Mouse (Mus musculus): ENCODE data around the gene Hrasls. TPM values are rescaled to one million over a fixed set of nuclear protein-coding genes. Genes with fewer than 3 reads are reported as not detected.

Hrasls gene
- 1.4 and 1.9 TPM in 2 replicates for polyA plus RNA-seq (2014; fragmentation: Nextera tagmentation; extraction: Ambion mirVana)

- peak within 1 kb of the TSS; percentile 45 for H3K4me3 ChIP-seq (ENCODE audit: low read depth, low read length)
- ATAC-seq (replicated peaks; ENCODE audit: insufficient number of reproducible peaks, low FRiP score, low TSS enrichment, low read depth), result peak; percentile 77
- WGBS, result 3% methylated on average over 39 of the region's 39 CpGs
Measured at GRCm38 (mm10) chr16:29209605-29210411, at the start of gene Hrasls. Gene Hrasls (plus strand): TSS chr16:29209695.

GRCm38 (mm10) chr16:29162271-29162670 lies 47.2 kb upstream of the Hrasls start:
- no peaks in the 10 kb centered on the region for H3K36me3 ChIP-seq (replicated peaks; ENCODE audit: control insufficient read depth, insufficient read depth, low read depth, low read length)
- no peaks in the 10 kb centered on the region for H3K9me3 ChIP-seq (replicated peaks; ENCODE audit: control insufficient read depth, low read length)
- no peak overlapping the region for H3K4me2 ChIP-seq (ENCODE audit: low read depth, low read length)
- no peaks in the 10 kb centered on the region for H3K27me3 ChIP-seq (ENCODE audit: control insufficient read depth, insufficient read depth, low read length)
- ATAC-seq (replicated peaks; ENCODE audit: insufficient number of reproducible peaks, low FRiP score, low TSS enrichment, low read depth) (no peak), DNase-seq (ENCODE audit: low spot score) (no peak)
- H3K27ac ChIP-seq (replicated peaks; ENCODE audit: low read depth, low read length), result no peak overlapping the region
- WGBS, result 88% methylated on average over 4 of the region's 4 CpGs
- H3K9ac ChIP-seq (replicated peaks; ENCODE audit: low read length), result no peak overlapping the region
- no peaks in the 10 kb centered on the region for H3K4me1 ChIP-seq (ENCODE audit: control insufficient read depth, insufficient read depth, low read length)
- H3K4me3 ChIP-seq (ENCODE audit: low read depth, low read length), result no peak overlapping the region

More at GRCm38 (mm10) chr16:29209605-29210411, at the start of gene Hrasls:
- Histone ChIP-seq H3K27me3 (ENCODE audit: control insufficient read depth, insufficient read depth, low read length) (no peaks in the 10 kb centered on the region), H3K4me1 (ENCODE audit: control insufficient read depth, insufficient read depth, low read length) (no peaks in the 10 kb centered on the region), H3K9ac (replicated peaks; ENCODE audit: low read length) (peak within 1 kb of the TSS; percentile 67), H3K27ac (replicated peaks; ENCODE audit: low read depth, low read length) (no peak within 1 kb of the TSS), H3K36me3 (replicated peaks; ENCODE audit: control insufficient read depth, insufficient read depth, low read depth, low read length) (no peaks in the 10 kb centered on the region), H3K9me3 (replicated peaks; ENCODE audit: control insufficient read depth, low read length) (no peaks in the 10 kb centered on the region), H3K4me2 (ENCODE audit: low read depth, low read length) (peak within 1 kb of the TSS; percentile 94)
- peak; percentile 61 for DNase-seq (ENCODE audit: low spot score)

GRCm38 (mm10) chr16:29167051-29167450 lies 42.4 kb upstream of the Hrasls start:
- 52% methylated on average over 4 of the region's 4 CpGs for WGBS
- H3K27me3 ChIP-seq (ENCODE audit: control insufficient read depth, insufficient read depth, low read length), result no peaks in the 10 kb centered on the region

DNA sequence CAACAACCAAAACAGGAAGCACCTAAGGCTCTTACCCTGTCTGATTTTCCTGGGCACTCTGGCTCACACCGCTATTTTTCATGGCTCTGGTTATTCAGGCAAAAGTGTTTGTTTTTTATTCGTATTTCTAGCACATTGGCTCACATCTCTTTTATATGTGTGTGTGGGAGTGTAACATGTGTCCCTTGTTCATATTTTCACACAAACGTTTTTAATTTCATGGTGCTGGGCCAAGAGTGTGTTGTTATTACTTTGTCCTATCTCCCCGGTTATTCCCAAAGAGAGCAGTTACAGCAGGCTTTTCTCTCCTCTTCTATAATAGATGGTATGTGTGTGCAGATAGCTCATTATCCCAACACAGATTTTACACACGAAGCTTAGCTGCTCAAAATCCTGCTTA lies 37.8 kb upstream of the Hrasls start:
- H3K9me3 ChIP-seq (replicated peaks; ENCODE audit: control insufficient read depth, low read length), result no peaks in the 10 kb centered on the region
- H3K27me3 ChIP-seq (ENCODE audit: control insufficient read depth, insufficient read depth, low read length), result no peaks in the 10 kb centered on the region
- H3K27ac ChIP-seq (replicated peaks; ENCODE audit: low read depth, low read length), result no peak overlapping the region
- DNase-seq (ENCODE audit: low spot score) (no peak), ATAC-seq (replicated peaks; ENCODE audit: insufficient number of reproducible peaks, low FRiP score, low TSS enrichment, low read depth) (no peak)
- H3K4me3 ChIP-seq (ENCODE audit: low read depth, low read length), result no peak overlapping the region
- no peak overlapping the region for H3K4me2 ChIP-seq (ENCODE audit: low read depth, low read length)
- no peak overlapping the region for H3K9ac ChIP-seq (replicated peaks; ENCODE audit: low read length)
- H3K36me3 ChIP-seq (replicated peaks; ENCODE audit: control insufficient read depth, insufficient read depth, low read depth, low read length), result no peaks in the 10 kb centered on the region
- no peaks in the 10 kb centered on the region for H3K4me1 ChIP-seq (ENCODE audit: control insufficient read depth, insufficient read depth, low read length)
- WGBS, result 84% methylated on average over 5 of the region's 5 CpGs

More at GRCm38 (mm10) chr16:29167051-29167450, 42.4 kb upstream of the Hrasls start:
- ATAC-seq (replicated peaks; ENCODE audit: insufficient number of reproducible peaks, low FRiP score, low TSS enrichment, low read depth) (no peak), DNase-seq (ENCODE audit: low spot score) (peak; percentile 33)
- H3K4me1 ChIP-seq (ENCODE audit: control insufficient read depth, insufficient read depth, low read length), result no peaks in the 10 kb centered on the region
- H3K27ac ChIP-seq (replicated peaks; ENCODE audit: low read depth, low read length), result no peak overlapping the region
- no peak overlapping the region for H3K4me3 ChIP-seq (ENCODE audit: low read depth, low read length)
- H3K4me2 ChIP-seq (ENCODE audit: low read depth, low read length), result no peak overlapping the region
- H3K36me3 ChIP-seq (replicated peaks; ENCODE audit: control insufficient read depth, insufficient read depth, low read depth, low read length), result no peaks in the 10 kb centered on the region
- H3K9me3 ChIP-seq (replicated peaks; ENCODE audit: control insufficient read depth, low read length), result no peaks in the 10 kb centered on the region
- H3K9ac ChIP-seq (replicated peaks; ENCODE audit: low read length), result no peak overlapping the region

GRCm38 (mm10) chr16:29173201-29173600 lies 36.3 kb upstream of the Hrasls start:
- no peak for DNase-seq (ENCODE audit: low spot score)
- no peak overlapping the region for H3K27ac ChIP-seq (replicated peaks; ENCODE audit: low read depth, low read length)
- no peak overlapping the region for H3K4me2 ChIP-seq (ENCODE audit: low read depth, low read length)
- H3K4me3 ChIP-seq (ENCODE audit: low read depth, low read length), result no peak overlapping the region
- no peaks in the 10 kb centered on the region for H3K36me3 ChIP-seq (replicated peaks; ENCODE audit: control insufficient read depth, insufficient read depth, low read depth, low read length)
- H3K4me1 ChIP-seq (ENCODE audit: control insufficient read depth, insufficient read depth, low read length), result no peaks in the 10 kb centered on the region
- no peaks in the 10 kb centered on the region for H3K27me3 ChIP-seq (ENCODE audit: control insufficient read depth, insufficient read depth, low read length)
- ATAC-seq (replicated peaks; ENCODE audit: insufficient number of reproducible peaks, low FRiP score, low TSS enrichment, low read depth), result no peak
- WGBS, result 95% methylated on average over 2 of the region's 2 CpGs
- no peak overlapping the region for H3K9ac ChIP-seq (replicated peaks; ENCODE audit: low read length)
- H3K9me3 ChIP-seq (replicated peaks; ENCODE audit: control insufficient read depth, low read length), result no peaks in the 10 kb centered on the region

DNA sequence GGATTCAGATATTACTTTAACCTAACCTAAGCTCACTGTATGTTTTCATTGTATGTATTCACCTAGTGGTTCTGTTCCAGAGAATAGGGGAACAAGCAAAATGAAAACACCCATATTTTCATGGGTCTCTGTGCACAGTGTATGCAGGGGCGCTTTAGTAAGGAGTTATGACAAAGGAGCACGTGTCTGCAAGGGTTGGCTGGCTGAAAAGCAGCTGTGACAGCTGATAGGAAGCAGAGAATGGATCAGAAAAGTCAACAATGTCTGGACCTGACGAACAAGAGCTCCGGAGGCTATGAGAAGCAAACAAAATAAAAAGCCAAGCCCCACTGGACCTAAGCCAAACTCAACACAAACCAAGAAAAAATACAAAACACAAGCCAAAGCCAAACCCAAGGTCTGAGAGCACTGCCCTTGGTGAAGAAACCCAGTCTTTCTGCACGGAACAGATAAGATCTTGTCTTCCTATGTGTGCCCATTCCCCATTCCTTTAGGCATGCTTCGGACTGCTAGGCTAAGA lies 34.6 kb upstream of the Hrasls start:
- H3K4me3 ChIP-seq (ENCODE audit: low read depth, low read length), result no peak overlapping the region
- no peaks in the 10 kb centered on the region for H3K27me3 ChIP-seq (ENCODE audit: control insufficient read depth, insufficient read depth, low read length)
- no peak overlapping the region for H3K9ac ChIP-seq (replicated peaks; ENCODE audit: low read length)
- ATAC-seq (replicated peaks; ENCODE audit: insufficient number of reproducible peaks, low FRiP score, low TSS enrichment, low read depth) (no peak; the same call in 1 of the 2 replicates), DNase-seq (ENCODE audit: low spot score) (no peak)
- H3K27ac ChIP-seq (replicated peaks; ENCODE audit: low read depth, low read length), result no peak overlapping the region
- H3K4me2 ChIP-seq (ENCODE audit: low read depth, low read length), result no peak overlapping the region
- WGBS, result 68% methylated on average over 6 of the region's 6 CpGs
- no peaks in the 10 kb centered on the region for H3K36me3 ChIP-seq (replicated peaks; ENCODE audit: control insufficient read depth, insufficient read depth, low read depth, low read length)
- H3K9me3 ChIP-seq (replicated peaks; ENCODE audit: control insufficient read depth, low read length), result no peaks in the 10 kb centered on the region
- no peaks in the 10 kb centered on the region for H3K4me1 ChIP-seq (ENCODE audit: control insufficient read depth, insufficient read depth, low read length)

DNA sequence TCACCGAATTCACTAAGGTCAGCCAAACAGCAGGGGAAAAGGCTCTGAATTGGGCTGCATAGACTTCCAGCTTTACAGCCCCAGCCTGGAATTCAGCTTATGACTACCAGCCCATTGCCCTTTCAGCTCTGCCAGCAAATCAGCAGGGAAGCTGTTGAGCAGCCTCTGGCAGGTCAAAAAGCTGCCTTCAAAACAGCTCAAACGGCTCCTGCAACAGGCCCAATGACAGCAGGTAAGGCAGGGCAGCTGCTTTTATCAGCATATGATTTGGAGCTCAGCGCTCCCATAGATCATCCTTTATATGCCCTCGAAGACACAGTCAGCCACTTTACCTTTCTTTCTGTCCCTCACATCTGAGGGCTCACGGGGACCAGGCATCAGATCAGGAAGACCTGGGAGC lies 16.6 kb upstream of the Hrasls start:
- DNase-seq (ENCODE audit: low spot score) (no peak), ATAC-seq (replicated peaks; ENCODE audit: insufficient number of reproducible peaks, low FRiP score, low TSS enrichment, low read depth) (no peak)
- Histone ChIP-seq H3K27me3 (ENCODE audit: control insufficient read depth, insufficient read depth, low read length) (no peaks in the 10 kb centered on the region), H3K27ac (replicated peaks; ENCODE audit: low read depth, low read length) (no peak overlapping the region), H3K9me3 (replicated peaks; ENCODE audit: control insufficient read depth, low read length) (no peaks in the 10 kb centered on the region), H3K4me1 (ENCODE audit: control insufficient read depth, insufficient read depth, low read length) (no peaks in the 10 kb centered on the region; the same call in 1 of the 2 replicates), H3K9ac (replicated peaks; ENCODE audit: low read length) (no peak overlapping the region), H3K4me3 (ENCODE audit: low read depth, low read length) (no peak overlapping the region), H3K4me2 (ENCODE audit: low read depth, low read length) (no peak overlapping the region), H3K36me3 (replicated peaks; ENCODE audit: control insufficient read depth, insufficient read depth, low read depth, low read length) (no peaks in the 10 kb centered on the region)
- 39% methylated on average over 5 of the region's 5 CpGs for whole genome bisulfite sequencing

DNA sequence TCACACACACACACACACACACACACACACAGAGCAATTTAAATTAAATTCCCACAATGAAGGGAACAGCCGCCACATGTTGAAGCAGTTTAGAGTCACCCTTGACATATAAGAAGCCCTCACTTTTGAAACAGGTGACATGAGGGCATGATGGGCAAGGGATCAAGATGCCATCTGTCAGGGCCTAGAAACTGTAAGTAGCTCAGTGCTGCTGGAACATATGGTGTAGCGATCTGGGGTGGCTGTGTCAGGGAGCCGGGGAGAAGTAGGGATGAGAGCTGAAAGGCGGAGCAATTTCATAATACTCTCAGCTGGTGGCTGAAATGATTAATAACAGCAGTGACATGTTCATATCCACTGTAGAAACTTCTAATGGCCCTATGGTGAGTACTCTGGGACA lies 15.5 kb upstream of the Hrasls start:
- Histone ChIP-seq H3K4me3 (ENCODE audit: low read depth, low read length) (no peak overlapping the region), H3K36me3 (replicated peaks; ENCODE audit: control insufficient read depth, insufficient read depth, low read depth, low read length) (no peaks in the 10 kb centered on the region), H3K4me1 (ENCODE audit: control insufficient read depth, insufficient read depth, low read length) (no peaks in the 10 kb centered on the region; the same call in 1 of the 2 replicates), H3K4me2 (ENCODE audit: low read depth, low read length) (no peak overlapping the region), H3K9me3 (replicated peaks; ENCODE audit: control insufficient read depth, low read length) (no peaks in the 10 kb centered on the region), H3K9ac (replicated peaks; ENCODE audit: low read length) (no peak overlapping the region), H3K27me3 (ENCODE audit: control insufficient read depth, insufficient read depth, low read length) (no peaks in the 10 kb centered on the region), H3K27ac (replicated peaks; ENCODE audit: low read depth, low read length) (no peak overlapping the region)
- ATAC-seq (replicated peaks; ENCODE audit: insufficient number of reproducible peaks, low FRiP score, low TSS enrichment, low read depth), result no peak
- DNase-seq (ENCODE audit: low spot score), result no peak
- 70% methylated on average over 4 of the region's 4 CpGs for WGBS
